ENCODE assay signal across 22 mouse cellular contexts in genomic region chr10:85969894-85970620, GRCm38 (mm10). TPM values are rescaled to one million over a fixed set of nuclear protein-coding genes. Genes with fewer than 3 reads are reported as not detected.
DNase-seq lines count a peak whose midpoint lies in the region; ATAC-seq and TF ChIP-seq lines count a peak whose summit lies in the region.
"Had no signal": no experiment of that assay in that cellular context is flagged by ENCODE, and none has a peak within 500 bp of the region (broad histone marks: within the 10 kb centered on the region; RNA-seq: fewer than 3 reads in every experiment).

No protein-coding gene starts in this region.

- no peak overlapping the region for H3K4me2 ChIP-seq in kidney, embryonic 15.5 days
- no peak overlapping the region for H3K4me2 ChIP-seq in liver, postnatal 0 days (ENCODE audit: low read depth, low read length)
- no peak overlapping the region for H3K4me2 ChIP-seq in forebrain, embryonic 15.5 days (replicated peaks)
- H3K4me2 ChIP-seq: embryonic facial prominence, embryonic 13.5 days; hindbrain, embryonic 12.5 days; liver, embryonic 12.5 days; lung, embryonic 15.5 days; midbrain, embryonic 15.5 days; stomach, embryonic 15.5 days had no signal

- TF ChIP-seq CTCF in kidney, adult 2 months (conservative IDR thresholded peaks at IDR 0.05; ENCODE audit: insufficient read depth, insufficient read length, low read depth, low read length), result no peak
- no peak for TF ChIP-seq CTCF in liver, postnatal 0 days (IDR thresholded peaks at IDR 0.05; ENCODE audit: low read depth)

- ATAC-seq in kidney, embryonic 15.5 days (replicated peaks; ENCODE audit: low FRiP score), result no peak
- ATAC-seq in granulocyte monocyte progenitor cell, adult 5-6 weeks (replicated peaks; ENCODE audit: poor library complexity, severe bottlenecking), result peak; percentile 86
- ATAC-seq in liver, postnatal 0 days, result no peak
- no peak for ATAC-seq in forebrain, embryonic 15.5 days (replicated peaks)
- ATAC-seq: liver, embryonic 12.5 days; midbrain, embryonic 15.5 days had no signal

- no peak overlapping the region for H3K9ac ChIP-seq in kidney, embryonic 15.5 days
- no peak overlapping the region for H3K9ac ChIP-seq in liver, postnatal 0 days (replicated peaks)
- no peak overlapping the region for H3K9ac ChIP-seq in forebrain, embryonic 15.5 days (replicated peaks)
- H3K9ac ChIP-seq: embryonic facial prominence, embryonic 13.5 days; hindbrain, embryonic 12.5 days; liver, embryonic 12.5 days; lung, embryonic 15.5 days; midbrain, embryonic 15.5 days; stomach, embryonic 15.5 days had no signal

- H3K27me3 ChIP-seq in kidney, adult 2 months (replicated peaks; ENCODE audit: control insufficient read depth, insufficient read depth, low read length), result no peaks in the 10 kb centered on the region
- H3K27me3 ChIP-seq in kidney, embryonic 15.5 days, result 0 out of 2 replicates have a peak, but pooled peaks cover 2% of the 10 kb centered on the region
- no peaks in the 10 kb centered on the region for H3K27me3 ChIP-seq in splenic B cell, adult 2 months (ENCODE audit: control insufficient read depth, insufficient read depth, low read length, poor library complexity, severe bottlenecking)
- H3K27me3 ChIP-seq in liver, postnatal 0 days (ENCODE audit: insufficient read depth, low read length), result no peaks in the 10 kb centered on the region
- peaks cover 4% of the 10 kb centered on the region; the same call in 1 of the 2 replicates for H3K27me3 ChIP-seq in forebrain, embryonic 15.5 days
- H3K27me3 ChIP-seq: embryonic facial prominence, embryonic 13.5 days; hindbrain, embryonic 12.5 days; lung, embryonic 15.5 days; midbrain, embryonic 15.5 days; stomach, embryonic 15.5 days had no signal

- H3K4me3 ChIP-seq in kidney, adult 2 months (ENCODE audit: insufficient read depth, low read depth, low read length), result no peak overlapping the region
- no peak overlapping the region for H3K4me3 ChIP-seq in kidney, embryonic 15.5 days (replicated peaks)
- no peak overlapping the region for H3K4me3 ChIP-seq in liver, postnatal 0 days (ENCODE audit: low read depth, low read length)
- no peak overlapping the region for H3K4me3 ChIP-seq in forebrain, embryonic 15.5 days
- H3K4me3 ChIP-seq: embryonic facial prominence, embryonic 13.5 days; gastrocnemius, adult 2 months; heart, adult 2 months; hindbrain, embryonic 12.5 days; liver, embryonic 12.5 days; lung, embryonic 15.5 days; midbrain, embryonic 15.5 days; stomach, embryonic 15.5 days had no signal

- H3K4me1 ChIP-seq in kidney, adult 2 months (ENCODE audit: control insufficient read depth, insufficient read depth, low read length), result peaks cover 10% of the 10 kb centered on the region; the same call in 1 of the 2 replicates
- H3K4me1 ChIP-seq in kidney, embryonic 15.5 days, result peaks cover 7% of the 10 kb centered on the region; the same call in 1 of the 2 replicates
- no peaks in the 10 kb centered on the region for H3K4me1 ChIP-seq in liver, postnatal 0 days (ENCODE audit: insufficient read depth)
- H3K4me1 ChIP-seq in forebrain, embryonic 15.5 days, result no peaks in the 10 kb centered on the region
- H3K4me1 ChIP-seq: embryonic facial prominence, embryonic 13.5 days; hindbrain, embryonic 12.5 days; liver, embryonic 12.5 days; lung, embryonic 15.5 days; midbrain, embryonic 15.5 days; stomach, embryonic 15.5 days had no signal

- TF ChIP-seq EP300 in liver, postnatal 0 days (IDR thresholded peaks at IDR 0.05; ENCODE audit: low read depth), result no peak

- 29% methylated on average over 8 of the region's 8 CpGs for WGBS in kidney, adult 2 months
- WGBS in kidney, embryonic 15.5 days, result 30% methylated on average over 8 of the region's 8 CpGs
- 30% methylated on average over 8 of the region's 8 CpGs for whole genome bisulfite sequencing in liver, postnatal 0 days (ENCODE audit: insufficient replicate concordance)
- WGBS in forebrain, embryonic 15.5 days, result 82% methylated on average over 8 of the region's 8 CpGs

- TF ChIP-seq POLR2A in kidney, adult 2 months (IDR thresholded peaks at IDR 0.05; ENCODE audit: low read depth, low read length), result no peak

- peak overlapping the region; percentile 89 for H3K27ac ChIP-seq in kidney, adult 2 months (ENCODE audit: insufficient read depth, low read depth, low read length)
- H3K27ac ChIP-seq in kidney, embryonic 15.5 days, result no peak overlapping the region
- no peak overlapping the region for H3K27ac ChIP-seq in liver, postnatal 0 days (ENCODE audit: low read depth)
- no peak overlapping the region for H3K27ac ChIP-seq in forebrain, embryonic 15.5 days (replicated peaks)
- H3K27ac ChIP-seq: embryonic facial prominence, embryonic 13.5 days; gastrocnemius, adult 2 months; heart, adult 2 months; hindbrain, embryonic 12.5 days; liver, embryonic 12.5 days; lung, embryonic 15.5 days; macrophage; midbrain, embryonic 15.5 days; stomach, embryonic 15.5 days had no signal

- H3K9me3 ChIP-seq in kidney, embryonic 15.5 days (replicated peaks), result no peaks in the 10 kb centered on the region
- H3K9me3 ChIP-seq in liver, postnatal 0 days (ENCODE audit: low read length), result no peaks in the 10 kb centered on the region
- no peaks in the 10 kb centered on the region for H3K9me3 ChIP-seq in forebrain, embryonic 15.5 days
- H3K9me3 ChIP-seq: embryonic facial prominence, embryonic 13.5 days; hindbrain, embryonic 12.5 days; liver, embryonic 12.5 days; lung, embryonic 15.5 days; midbrain, embryonic 15.5 days; stomach, embryonic 15.5 days had no signal

- H3K36me3 ChIP-seq in kidney, adult 2 months (ENCODE audit: control insufficient read depth, insufficient read depth, low read length), result no peaks in the 10 kb centered on the region
- H3K36me3 ChIP-seq in kidney, embryonic 15.5 days, result no peaks in the 10 kb centered on the region
- H3K36me3 ChIP-seq in splenic B cell, adult 2 months (ENCODE audit: control insufficient read depth, insufficient read depth, low read length, poor library complexity, severe bottlenecking), result no peaks in the 10 kb centered on the region
- H3K36me3 ChIP-seq in liver, postnatal 0 days (replicated peaks; ENCODE audit: insufficient read depth, low read length), result no peaks in the 10 kb centered on the region
- no peaks in the 10 kb centered on the region for H3K36me3 ChIP-seq in forebrain, embryonic 15.5 days
- H3K36me3 ChIP-seq: embryonic facial prominence, embryonic 13.5 days; hindbrain, embryonic 12.5 days; liver, embryonic 12.5 days; lung, embryonic 15.5 days; midbrain, embryonic 15.5 days; stomach, embryonic 15.5 days had no signal

- peak; percentile 12 to 57 for DNase-seq in adrenal gland, adult (ENCODE audit: inconsistent age in 2 of 2, low spot score in 1 of 2)
- DNase-seq in adrenal gland, postnatal 25 days, result no peak
- DNase-seq in kidney, adult 2 months, result peak; percentile 94
- peak; percentile 34 for DNase-seq in splenic B cell, adult 2 months (ENCODE audit: low read depth, low spot score)
- no peak for DNase-seq in liver, postnatal 0 days
- DNase-seq: cerebellum, adult 8-10 months; gastrocnemius, adult 2 months; heart, adult 2 months had no signal

RNA-seq across cellular contexts. Expression of gene Rtcb, which starts 12.4 kb away (rescaled TPM):
- total RNA-seq in adrenal gland, postnatal 25 days (2021), result 106 and 127 TPM in 2 replicates
- 63.6 and 80.4 TPM in 2 replicates for polyA plus RNA-seq in kidney, adult 2 months (2012; rRNA removed)
- polyA plus RNA-seq in kidney, embryonic 15.5 days (2015; fragmentation: Nextera tagmentation; extraction: Ambion mirVana), result 183 and 194 TPM in 2 replicates
- 94.9 and 119 TPM in 2 replicates for total RNA-seq in granulocyte monocyte progenitor cell, adult 5-6 weeks (2014; fragmentation: Nextera tagmentation)
- total RNA-seq in granulocyte monocyte progenitor cell, adult 5-6 weeks (2017), result 171 and 187 TPM in 2 replicates
- 50.0 and 51.9 TPM in 2 replicates for polyA plus RNA-seq in liver, postnatal 0 days (2015; fragmentation: Nextera tagmentation; extraction: Ambion mirVana)
- polyA plus RNA-seq in forebrain, embryonic 15.5 days (2015; fragmentation: Nextera tagmentation; extraction: Ambion mirVana), result 191 and 196 TPM in 2 replicates

RNA-seq across cellular contexts. Expression of gene Bpifc, which starts 41.6 kb away (rescaled TPM):
- 1.4 and 2.2 TPM in 2 replicates for total RNA-seq in adrenal gland, postnatal 25 days (2021)
- 0.08 and 0.11 TPM in 2 replicates for polyA plus RNA-seq in kidney, adult 2 months (2012; rRNA removed)
- polyA plus RNA-seq in kidney, embryonic 15.5 days (2015; fragmentation: Nextera tagmentation; extraction: Ambion mirVana), result 0.35 and 0.38 TPM in 2 replicates
- 0.67 and 5.4 TPM in 2 replicates for total RNA-seq in granulocyte monocyte progenitor cell, adult 5-6 weeks (2014; fragmentation: Nextera tagmentation)
- total RNA-seq in granulocyte monocyte progenitor cell, adult 5-6 weeks (2017), result 0.86 and 1.8 TPM in 2 replicates
- not detected in 2 replicates for polyA plus RNA-seq in liver, postnatal 0 days (2015; fragmentation: Nextera tagmentation; extraction: Ambion mirVana)
- not detected in 2 replicates for polyA plus RNA-seq in forebrain, embryonic 15.5 days (2015; fragmentation: Nextera tagmentation; extraction: Ambion mirVana)
- total RNA-seq: gastrocnemius, adult 2 months; heart, adult 2 months had no signal
- polyA plus RNA-seq: heart, adult 2 months; heart, postnatal 0 days; hindbrain, embryonic 12.5 days; liver, embryonic 12.5 days; macrophage; midbrain, embryonic 15.5 days; small intestine, adult 2 months had no signal

RNA-seq across cellular contexts. Expression of gene Ascl4, which starts 42.6 kb away (rescaled TPM):
- total RNA-seq in adrenal gland, postnatal 25 days (2021), result not detected in 2 replicates
- polyA plus RNA-seq in kidney, adult 2 months (2012; rRNA removed), result 0.33 and 0.36 TPM in 2 replicates
- polyA plus RNA-seq in kidney, embryonic 15.5 days (2015; fragmentation: Nextera tagmentation; extraction: Ambion mirVana), result 0.68 and 1.6 TPM in 2 replicates
- total RNA-seq in granulocyte monocyte progenitor cell, adult 5-6 weeks (2014; fragmentation: Nextera tagmentation), result not detected in 2 replicates
- total RNA-seq in granulocyte monocyte progenitor cell, adult 5-6 weeks (2017), result not detected in 2 replicates
- not detected in 2 replicates for polyA plus RNA-seq in liver, postnatal 0 days (2015; fragmentation: Nextera tagmentation; extraction: Ambion mirVana)
- polyA plus RNA-seq in forebrain, embryonic 15.5 days (2015; fragmentation: Nextera tagmentation; extraction: Ambion mirVana), result 0.38 and 0.41 TPM in 2 replicates
- total RNA-seq: adrenal gland, postnatal 36 days; gastrocnemius, adult 2 months; heart, adult 2 months had no signal
- polyA plus RNA-seq: heart, adult 2 months; heart, postnatal 0 days; intestine, embryonic 14.5 days; liver, embryonic 12.5 days; macrophage had no signal

RNA-seq across cellular contexts. Expression of gene Fbxo7, which starts 51.7 kb away (rescaled TPM):
- total RNA-seq in adrenal gland, postnatal 25 days (2021), result 25.2 and 32.5 TPM in 2 replicates
- 81.5 and 81.6 TPM in 2 replicates for polyA plus RNA-seq in kidney, adult 2 months (2012; rRNA removed)
- polyA plus RNA-seq in kidney, embryonic 15.5 days (2015; fragmentation: Nextera tagmentation; extraction: Ambion mirVana), result 36.0 and 36.7 TPM in 2 replicates
- total RNA-seq in granulocyte monocyte progenitor cell, adult 5-6 weeks (2014; fragmentation: Nextera tagmentation), result 23.4 and 35.9 TPM in 2 replicates
- 16.8 and 24.3 TPM in 2 replicates for total RNA-seq in granulocyte monocyte progenitor cell, adult 5-6 weeks (2017)
- polyA plus RNA-seq in liver, postnatal 0 days (2015; fragmentation: Nextera tagmentation; extraction: Ambion mirVana), result 28.7 and 28.9 TPM in 2 replicates
- polyA plus RNA-seq in forebrain, embryonic 15.5 days (2015; fragmentation: Nextera tagmentation; extraction: Ambion mirVana), result 15.0 and 15.4 TPM in 2 replicates

RNA-seq across cellular contexts. Expression of gene Prdm4, which starts 53.1 kb away (rescaled TPM):
- total RNA-seq in adrenal gland, postnatal 25 days (2021), result 15.5 and 16.1 TPM in 2 replicates
- 15.4 and 19.8 TPM in 2 replicates for polyA plus RNA-seq in kidney, adult 2 months (2012; rRNA removed)
- polyA plus RNA-seq in kidney, embryonic 15.5 days (2015; fragmentation: Nextera tagmentation; extraction: Ambion mirVana), result 15.7 and 18.3 TPM in 2 replicates
- 17.5 and 22.3 TPM in 2 replicates for total RNA-seq in granulocyte monocyte progenitor cell, adult 5-6 weeks (2014; fragmentation: Nextera tagmentation)
- total RNA-seq in granulocyte monocyte progenitor cell, adult 5-6 weeks (2017), result 25.6 and 28.9 TPM in 2 replicates
- polyA plus RNA-seq in liver, postnatal 0 days (2015; fragmentation: Nextera tagmentation; extraction: Ambion mirVana), result 2.8 and 2.9 TPM in 2 replicates
- polyA plus RNA-seq in forebrain, embryonic 15.5 days (2015; fragmentation: Nextera tagmentation; extraction: Ambion mirVana), result 20.5 and 21.8 TPM in 2 replicates

Comparison
In these comparisons a context has a peak if more than half of its experiments do, and no peak if none do; other contexts are left out.
1. DNase-seq: peak in adrenal gland, adult (2 of 2), kidney, adult 2 months (single experiment) and splenic B cell, adult 2 months (single experiment); none in adrenal gland, postnatal 25 days (single experiment) and liver, postnatal 0 days (single experiment).